Mouse (Mus musculus): ENCODE measurements around the gene Gm10100. TPM values are rescaled to one million over a fixed set of nuclear protein-coding genes. Genes with fewer than 3 reads are reported as not detected.
"Not testable (repeated sequence)": the region's sequence is repeated elsewhere in the genome, so short reads cannot be mapped to it uniquely, and the experiment has no call there.

Gm10100 gene
- polyA plus RNA-seq, 1 experiment from 2014 or later: not detected

DNA sequence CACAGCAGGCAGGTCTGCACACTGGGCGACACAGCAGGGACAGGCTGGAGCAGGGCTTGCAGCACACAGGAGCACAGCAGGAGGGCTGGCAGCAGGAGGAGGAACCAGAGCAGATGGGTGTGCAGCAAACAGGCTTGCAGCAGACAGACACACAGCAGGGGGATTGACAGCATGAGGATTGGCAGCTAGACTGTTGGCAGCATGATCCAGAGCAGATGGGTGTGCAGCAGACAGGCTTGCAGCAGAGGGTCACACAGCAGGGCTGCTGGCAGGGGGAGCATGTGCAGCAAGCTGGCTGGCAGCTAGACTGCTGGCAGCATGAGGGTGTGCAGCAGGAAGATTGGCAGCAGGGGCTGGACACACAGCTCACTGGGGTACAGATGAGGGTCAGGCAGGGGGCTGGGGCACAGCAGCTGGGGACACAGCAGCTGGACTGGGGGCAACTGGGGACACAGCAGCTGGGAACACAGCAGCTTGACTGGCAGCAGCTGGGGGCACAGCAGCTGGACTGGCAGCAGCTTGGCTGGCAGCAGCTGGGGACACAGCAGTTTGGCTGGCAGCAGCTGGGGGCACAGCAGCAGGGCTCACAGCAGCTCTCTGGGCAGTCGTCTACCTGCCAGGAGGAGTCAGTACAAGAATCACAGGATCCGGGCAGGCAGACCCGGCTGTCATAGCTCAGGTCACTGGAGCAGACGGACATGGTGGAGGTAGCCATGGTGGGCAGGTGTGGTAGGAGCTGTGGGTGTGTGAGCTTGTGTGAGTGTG, 15.8 kb downstream of the Gm10100 start, which contains the start of gene Gm18596:
Gene Gm18596 (minus strand): TSS at position 715 of the 765 bp plus-strand sequence.
- H3K27me3 ChIP-seq (ENCODE audit: control insufficient read depth, insufficient read depth, low read length); H3K9ac ChIP-seq (ENCODE audit: low read length); H3K27ac ChIP-seq (ENCODE audit: low read length); H3K4me3 ChIP-seq (replicated peaks; ENCODE audit: low read length); ATAC-seq (ENCODE audit: insufficient read depth, low FRiP score); H3K9me3 ChIP-seq (replicated peaks; ENCODE audit: control insufficient read depth, low read length); H3K4me1 ChIP-seq (ENCODE audit: control insufficient read depth, insufficient read depth, low read length); H3K36me3 ChIP-seq (ENCODE audit: control insufficient read depth, insufficient read depth, low read length); H3K4me2 ChIP-seq (ENCODE audit: low read depth, low read length): not testable (repeated sequence)
- 48% methylated on average over 4 of the region's 5 CpGs for WGBS

DNA sequence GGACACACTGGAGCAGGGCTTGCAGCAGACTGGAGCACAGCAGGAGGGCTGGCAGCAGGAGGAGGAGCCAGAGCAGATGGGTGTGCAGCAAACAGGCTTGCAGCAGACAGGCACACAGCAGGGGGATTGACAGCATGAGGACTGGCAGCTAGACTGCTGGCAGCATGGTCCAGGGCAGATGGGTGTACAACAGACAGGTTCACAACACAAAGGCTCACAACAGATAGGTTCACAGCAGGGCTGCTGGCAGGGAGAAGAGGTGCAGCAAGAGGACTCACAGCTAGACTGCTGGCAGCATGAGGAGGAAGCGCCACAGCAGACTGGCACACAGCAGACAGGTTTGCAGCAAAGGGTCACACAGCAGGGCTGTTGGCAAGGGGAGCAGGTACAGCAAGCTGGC, 24.4 kb downstream of the Gm10100 start:
- WGBS: 86% methylated on average over 1 of the region's 1 CpGs

DNA sequence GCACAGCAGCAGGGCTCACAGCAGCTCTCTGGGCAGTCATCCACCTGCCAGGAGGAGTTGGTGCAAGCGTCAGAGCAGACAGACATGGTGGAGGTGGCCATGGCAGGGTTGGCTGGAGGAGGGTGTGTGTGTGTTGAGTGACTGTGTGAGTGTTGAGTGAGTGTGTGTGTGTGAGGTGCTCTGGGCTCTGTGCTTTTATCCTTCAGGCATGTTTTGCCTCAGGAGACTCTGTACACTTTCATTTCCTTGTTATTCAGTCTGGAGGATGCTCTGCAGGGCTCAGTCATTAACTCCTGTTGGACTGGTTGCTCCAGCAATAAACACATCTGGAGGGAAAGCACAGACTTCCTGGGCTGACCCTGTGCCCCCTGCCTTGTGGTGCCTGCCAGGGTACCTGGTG, 25.0 kb downstream of the Gm10100 start, which contains the start of gene Gm9736:
Gene Gm9736 (minus strand): TSS at position 101 of the 400 bp plus-strand sequence.
- not testable (repeated sequence) for ATAC-seq (ENCODE audit: insufficient read depth, low FRiP score); H3K4me3 ChIP-seq (replicated peaks; ENCODE audit: low read length); H3K27me3 ChIP-seq (ENCODE audit: control insufficient read depth, insufficient read depth, low read length); H3K36me3 ChIP-seq (ENCODE audit: control insufficient read depth, insufficient read depth, low read length); H3K4me2 ChIP-seq (ENCODE audit: low read depth, low read length); H3K9me3 ChIP-seq (replicated peaks; ENCODE audit: control insufficient read depth, low read length); H3K4me1 ChIP-seq (ENCODE audit: control insufficient read depth, insufficient read depth, low read length); H3K27ac ChIP-seq (ENCODE audit: low read length); H3K9ac ChIP-seq (ENCODE audit: low read length)
- WGBS: 87% methylated on average over 1 of the region's 1 CpGs

More for the DNA sequence above, 24.4 kb downstream of the Gm10100 start:
- H3K9ac ChIP-seq (ENCODE audit: low read length); H3K36me3 ChIP-seq (ENCODE audit: control insufficient read depth, insufficient read depth, low read length); H3K4me3 ChIP-seq (replicated peaks; ENCODE audit: low read length); H3K27ac ChIP-seq (ENCODE audit: low read length); H3K9me3 ChIP-seq (replicated peaks; ENCODE audit: control insufficient read depth, low read length); H3K4me2 ChIP-seq (ENCODE audit: low read depth, low read length); ATAC-seq (ENCODE audit: insufficient read depth, low FRiP score); H3K4me1 ChIP-seq (ENCODE audit: control insufficient read depth, insufficient read depth, low read length); H3K27me3 ChIP-seq (ENCODE audit: control insufficient read depth, insufficient read depth, low read length): not testable (repeated sequence)

DNA sequence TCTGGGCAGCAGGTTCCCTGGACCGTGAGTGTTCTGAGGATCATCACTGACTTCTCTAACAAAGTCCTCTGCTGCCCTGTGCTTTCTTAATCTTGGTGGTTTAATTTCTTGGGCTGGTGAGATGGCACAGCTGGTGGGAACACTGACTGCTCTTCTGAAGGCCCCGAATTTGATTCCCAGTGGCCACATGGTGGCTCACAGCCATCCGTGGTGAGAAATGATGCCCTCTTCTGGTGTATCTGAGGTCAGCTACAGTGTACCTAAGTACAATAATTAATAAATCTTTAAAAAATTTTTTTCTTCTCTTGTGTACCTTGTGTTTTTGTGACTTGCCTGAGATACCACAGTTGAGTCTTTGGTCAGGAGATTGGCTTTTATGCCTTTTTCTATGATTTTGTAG, 26.0 kb downstream of the Gm10100 start:
- H3K36me3 ChIP-seq (ENCODE audit: control insufficient read depth, insufficient read depth, low read length); H3K9ac ChIP-seq (ENCODE audit: low read length); H3K9me3 ChIP-seq (replicated peaks; ENCODE audit: control insufficient read depth, low read length); ATAC-seq (ENCODE audit: insufficient read depth, low FRiP score); H3K4me1 ChIP-seq (ENCODE audit: control insufficient read depth, insufficient read depth, low read length); H3K4me2 ChIP-seq (ENCODE audit: low read depth, low read length); H3K4me3 ChIP-seq (replicated peaks; ENCODE audit: low read length); H3K27ac ChIP-seq (ENCODE audit: low read length); H3K27me3 ChIP-seq (ENCODE audit: control insufficient read depth, insufficient read depth, low read length): not testable (repeated sequence)
- 51% methylated on average over 3 of the region's 3 CpGs for WGBS

DNA sequence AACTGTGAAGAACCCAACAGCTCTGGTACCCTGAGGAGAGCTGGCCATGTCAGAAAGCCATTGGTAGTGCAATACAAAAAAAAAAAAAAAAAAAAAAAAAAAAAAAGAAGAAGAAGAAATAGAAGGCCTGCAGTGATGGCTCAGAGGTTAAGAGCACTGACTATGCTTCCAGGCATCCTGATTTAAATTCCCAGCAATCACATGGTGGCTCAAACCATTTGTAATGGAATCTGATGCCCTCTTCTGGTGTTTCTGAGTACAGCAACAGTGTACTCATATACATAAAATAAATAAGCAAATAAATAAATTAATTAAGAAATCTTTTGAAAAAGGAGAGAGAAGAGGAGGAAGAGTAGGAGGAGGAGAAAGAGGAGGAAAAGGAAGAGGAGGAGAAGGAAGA, 27.2 kb downstream of the Gm10100 start:
- no peaks in the 10 kb centered on the region for H3K9me3 ChIP-seq (replicated peaks; ENCODE audit: control insufficient read depth, low read length)
- no peak overlapping the region for H3K4me2 ChIP-seq (ENCODE audit: low read depth, low read length)
- no peak overlapping the region for H3K27ac ChIP-seq (ENCODE audit: low read length)
- H3K27me3 ChIP-seq (ENCODE audit: control insufficient read depth, insufficient read depth, low read length): no peaks in the 10 kb centered on the region
- ATAC-seq (ENCODE audit: insufficient read depth, low FRiP score): no peak
- no peaks in the 10 kb centered on the region for H3K4me1 ChIP-seq (ENCODE audit: control insufficient read depth, insufficient read depth, low read length)
- H3K4me3 ChIP-seq (replicated peaks; ENCODE audit: low read length): no peak overlapping the region
- no peaks in the 10 kb centered on the region for H3K36me3 ChIP-seq (ENCODE audit: control insufficient read depth, insufficient read depth, low read length)
- no peak overlapping the region for H3K9ac ChIP-seq (ENCODE audit: low read length)

DNA sequence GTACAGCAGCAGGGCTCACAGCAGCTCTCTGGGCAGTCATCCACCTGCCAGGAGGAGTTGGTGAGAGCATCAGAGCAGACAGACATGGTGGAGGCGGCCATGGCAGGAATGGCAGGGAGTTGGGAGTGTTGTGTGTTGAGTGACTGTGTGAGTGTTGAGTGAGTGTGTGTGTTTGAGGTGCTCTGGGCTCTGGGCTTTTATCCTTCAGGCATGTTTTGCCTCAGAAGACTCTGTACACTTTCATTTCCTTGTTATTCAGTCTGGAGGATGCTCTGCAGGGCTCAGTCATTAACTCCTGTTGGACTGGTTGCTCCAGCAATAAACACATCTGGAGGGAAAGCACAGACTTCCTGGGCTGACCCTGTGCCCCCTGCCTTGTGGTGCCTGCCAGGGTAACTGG, 33.3 kb downstream of the Gm10100 start, which contains the start of gene Gm3233:
Gene Gm3233 (minus strand): TSS at position 101 of the 400 bp plus-strand sequence.
- ATAC-seq (ENCODE audit: insufficient read depth, low FRiP score); H3K27ac ChIP-seq (ENCODE audit: low read length); H3K27me3 ChIP-seq (ENCODE audit: control insufficient read depth, insufficient read depth, low read length); H3K9me3 ChIP-seq (replicated peaks; ENCODE audit: control insufficient read depth, low read length); H3K36me3 ChIP-seq (ENCODE audit: control insufficient read depth, insufficient read depth, low read length); H3K4me1 ChIP-seq (ENCODE audit: control insufficient read depth, insufficient read depth, low read length); H3K4me2 ChIP-seq (ENCODE audit: low read depth, low read length); H3K4me3 ChIP-seq (replicated peaks; ENCODE audit: low read length); H3K9ac ChIP-seq (ENCODE audit: low read length): not testable (repeated sequence)
- WGBS: no CpG with 5 or more reads among the region's 1 CpGs

DNA sequence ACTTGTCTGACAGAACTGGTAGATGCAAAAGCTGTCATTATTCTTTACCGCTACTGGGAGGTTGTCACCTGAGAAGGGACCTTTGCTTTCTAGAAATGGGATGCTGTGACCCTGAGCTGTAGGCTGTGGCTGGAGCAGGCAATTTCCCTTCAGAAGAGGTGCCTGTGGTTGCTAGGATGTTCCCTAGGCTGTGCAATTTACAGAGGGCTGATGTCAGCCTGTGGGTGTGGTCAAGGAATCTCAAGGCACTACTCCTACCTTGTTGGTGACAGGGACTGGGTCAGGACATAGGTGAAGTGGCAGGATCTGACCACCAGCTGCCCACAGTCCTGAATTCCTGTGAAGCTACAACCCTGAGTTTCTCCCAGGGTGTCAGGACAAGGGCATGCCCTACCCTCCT, 43.4 kb downstream of the Gm10100 start:
- Histone ChIP-seq H3K4me1 (ENCODE audit: control insufficient read depth, insufficient read depth, low read length) (no peaks in the 10 kb centered on the region), H3K9me3 (replicated peaks; ENCODE audit: control insufficient read depth, low read length) (no peaks in the 10 kb centered on the region), H3K27ac (ENCODE audit: low read length) (no peak overlapping the region), H3K36me3 (ENCODE audit: control insufficient read depth, insufficient read depth, low read length) (no peaks in the 10 kb centered on the region), H3K4me2 (ENCODE audit: low read depth, low read length) (no peak overlapping the region), H3K27me3 (ENCODE audit: control insufficient read depth, insufficient read depth, low read length) (no peaks in the 10 kb centered on the region), H3K9ac (ENCODE audit: low read length) (no peak overlapping the region), H3K4me3 (replicated peaks; ENCODE audit: low read length) (no peak overlapping the region)
- ATAC-seq (ENCODE audit: insufficient read depth, low FRiP score): no peak
- 75% methylated on average over 1 of the region's 1 CpGs for WGBS

DNA sequence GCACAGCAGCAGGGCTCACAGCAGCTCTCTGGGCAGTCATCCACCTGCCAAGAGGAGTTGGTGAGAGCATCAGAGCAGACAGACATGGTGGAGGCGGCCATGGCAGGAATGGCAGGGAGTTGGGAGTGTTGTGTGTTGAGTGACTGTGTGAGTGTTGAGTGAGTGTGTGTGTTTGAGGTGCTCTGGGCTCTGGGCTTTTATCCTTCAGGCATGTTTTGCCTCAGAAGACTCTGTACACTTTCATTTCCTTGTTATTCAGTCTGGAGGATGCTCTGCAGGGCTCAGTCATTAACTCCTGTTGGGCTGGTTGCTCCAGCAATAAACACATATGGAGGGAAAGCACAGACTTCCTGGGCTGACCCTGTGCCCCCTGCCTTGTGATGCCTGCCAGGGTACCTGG, 44.9 kb downstream of the Gm10100 start, which contains the start of gene Gm3238:
Gene Gm3238 (minus strand): TSS at position 101 of the 400 bp plus-strand sequence.
- 75% methylated on average over 1 of the region's 1 CpGs for WGBS
- not testable (repeated sequence) for H3K9ac ChIP-seq (ENCODE audit: low read length); H3K27ac ChIP-seq (ENCODE audit: low read length); H3K4me2 ChIP-seq (ENCODE audit: low read depth, low read length); H3K4me1 ChIP-seq (ENCODE audit: control insufficient read depth, insufficient read depth, low read length); H3K27me3 ChIP-seq (ENCODE audit: control insufficient read depth, insufficient read depth, low read length); H3K9me3 ChIP-seq (replicated peaks; ENCODE audit: control insufficient read depth, low read length); ATAC-seq (ENCODE audit: insufficient read depth, low FRiP score); H3K36me3 ChIP-seq (ENCODE audit: control insufficient read depth, insufficient read depth, low read length); H3K4me3 ChIP-seq (replicated peaks; ENCODE audit: low read length)

DNA sequence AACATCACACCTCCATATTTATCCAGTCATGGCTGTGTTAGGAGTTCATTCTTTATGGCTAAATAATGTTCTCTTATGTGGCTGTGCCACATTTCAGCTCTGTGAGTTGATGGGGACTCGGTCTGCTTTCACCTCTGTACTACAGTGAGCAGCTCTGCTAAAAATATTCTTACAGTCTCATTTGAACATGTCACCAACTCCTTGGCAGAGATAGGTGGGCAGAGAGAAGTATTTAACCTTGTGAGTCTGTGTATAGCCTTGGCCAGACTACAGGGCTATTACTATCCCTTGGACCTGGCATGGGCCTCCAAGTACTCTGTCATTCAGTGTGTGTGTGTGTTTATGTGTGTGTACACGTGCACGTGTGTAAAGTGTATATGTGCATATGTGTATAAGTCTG, 45.9 kb downstream of the Gm10100 start:
- H3K4me1 ChIP-seq (ENCODE audit: control insufficient read depth, insufficient read depth, low read length); H3K4me3 ChIP-seq (replicated peaks; ENCODE audit: low read length); ATAC-seq (ENCODE audit: insufficient read depth, low FRiP score); H3K9me3 ChIP-seq (replicated peaks; ENCODE audit: control insufficient read depth, low read length); H3K9ac ChIP-seq (ENCODE audit: low read length); H3K36me3 ChIP-seq (ENCODE audit: control insufficient read depth, insufficient read depth, low read length); H3K27ac ChIP-seq (ENCODE audit: low read length); H3K27me3 ChIP-seq (ENCODE audit: control insufficient read depth, insufficient read depth, low read length); H3K4me2 ChIP-seq (ENCODE audit: low read depth, low read length): not testable (repeated sequence)
- WGBS: 86% methylated on average over 1 of the region's 3 CpGs
